7 mouse cellular contexts compared by ENCODE assay signal in the genomic region with DNA sequence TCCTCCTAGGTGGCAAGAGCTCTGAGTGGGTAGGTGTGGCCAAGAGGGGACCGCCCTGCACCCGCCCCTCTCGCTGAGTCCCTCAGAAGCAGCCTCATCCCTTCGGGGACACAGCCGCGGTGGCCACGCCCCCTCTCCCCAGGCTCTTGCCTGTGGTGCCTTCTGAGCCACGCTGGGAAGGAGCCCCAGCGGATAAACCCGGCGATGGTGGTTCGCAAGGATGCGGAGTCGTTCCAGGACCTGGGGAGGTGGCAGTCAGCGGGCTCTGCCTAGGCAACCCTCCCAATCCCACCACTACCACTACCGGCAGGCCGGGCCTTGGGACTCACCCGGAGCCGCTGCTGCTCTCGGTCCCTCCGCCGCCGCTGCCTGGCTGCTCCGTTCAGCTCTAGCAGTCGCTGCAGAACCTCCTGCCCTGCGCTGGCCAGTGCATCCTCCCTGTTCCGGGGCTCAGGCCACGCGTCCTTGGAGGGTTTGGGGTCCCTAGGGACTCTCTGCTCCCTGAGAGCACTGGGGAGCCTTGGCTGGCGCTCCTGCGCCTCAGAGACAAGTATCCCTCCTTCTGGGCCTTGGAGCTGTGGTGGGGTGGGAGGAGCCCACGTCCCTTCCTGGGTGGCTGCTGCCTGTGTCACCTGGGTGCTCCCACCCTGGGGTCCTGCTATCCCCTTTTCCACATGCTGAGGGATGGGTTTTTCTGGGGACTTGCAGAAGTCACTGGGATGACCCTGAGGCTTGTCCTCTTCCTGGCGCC. TPM values are rescaled to one million over a fixed set of nuclear protein-coding genes. Genes with fewer than 3 reads are reported as not detected.
A peak's percentile ranks its signal among the peaks of the same experiment; 100 is the strongest.
DNase-seq lines count a peak whose midpoint lies in the region; ATAC-seq and TF ChIP-seq lines count a peak whose summit lies in the region.

No protein-coding gene starts in this region.

- peaks cover 11% of the 10 kb centered on the region for H3K4me1 ChIP-seq in embryonic facial prominence, embryonic 15.5 days
- peaks cover 21% of the 10 kb centered on the region for H3K4me1 ChIP-seq in heart, embryonic 10.5 days
- H3K4me1 ChIP-seq in limb, embryonic 14.5 days (ENCODE audit: control insufficient read depth, insufficient read depth, low read length), result peaks cover 3% of the 10 kb centered on the region; the same call in 1 of the 2 replicates
- peaks cover 1% of the 10 kb centered on the region for H3K4me1 ChIP-seq in midbrain, embryonic 16.5 days (ENCODE audit: control insufficient read depth, insufficient read depth, low read length)
- peaks cover 12% of the 10 kb centered on the region; the same call in 1 of the 2 replicates for H3K4me1 ChIP-seq in spleen, adult 2 months (ENCODE audit: control insufficient read depth, insufficient read depth, insufficient read length)

- no peak for TF ChIP-seq CTCF in spleen, adult 2 months (IDR thresholded peaks at IDR 0.05; ENCODE audit: extremely low read depth, insufficient read depth, insufficient read length, insufficient replicate concordance)

- no peak overlapping the region for H3K27ac ChIP-seq in embryonic facial prominence, embryonic 15.5 days (replicated peaks)
- H3K27ac ChIP-seq in heart, embryonic 10.5 days, result peak overlapping the region; percentile 76
- no peak overlapping the region for H3K27ac ChIP-seq in limb, embryonic 14.5 days (replicated peaks; ENCODE audit: low read depth, low read length)
- no peak overlapping the region for H3K27ac ChIP-seq in midbrain, embryonic 16.5 days (ENCODE audit: low read length)
- H3K27ac ChIP-seq in spleen, adult 2 months (ENCODE audit: insufficient read depth, low read length), result no peak overlapping the region

- peak; percentile 89 for ATAC-seq in embryonic facial prominence, embryonic 15.5 days (ENCODE audit: insufficient number of reproducible peaks, low FRiP score, low TSS enrichment, low read depth)
- ATAC-seq in limb, embryonic 14.5 days (ENCODE audit: low FRiP score, low read depth), result peak; percentile 77
- peak; percentile 72 for ATAC-seq in midbrain, embryonic 16.5 days

- peak overlapping the region; percentile 28; the same call in 1 of the 2 replicates for H3K9ac ChIP-seq in embryonic facial prominence, embryonic 15.5 days
- H3K9ac ChIP-seq in limb, embryonic 14.5 days (ENCODE audit: low read depth, low read length, severe bottlenecking), result peak overlapping the region; percentile 39
- H3K9ac ChIP-seq in midbrain, embryonic 16.5 days (ENCODE audit: low read depth, low read length), result peak overlapping the region; percentile 52

- H3K9me3 ChIP-seq in embryonic facial prominence, embryonic 15.5 days (replicated peaks), result no peaks in the 10 kb centered on the region
- no peaks in the 10 kb centered on the region for H3K9me3 ChIP-seq in heart, embryonic 10.5 days
- H3K9me3 ChIP-seq in limb, embryonic 14.5 days (ENCODE audit: control insufficient read depth, low read length), result no peaks in the 10 kb centered on the region
- no peaks in the 10 kb centered on the region for H3K9me3 ChIP-seq in midbrain, embryonic 16.5 days (replicated peaks; ENCODE audit: control insufficient read depth, low read length, poor library complexity, severe bottlenecking)

- H3K4me2 ChIP-seq in embryonic facial prominence, embryonic 15.5 days (replicated peaks), result peak overlapping the region; percentile 79
- peak overlapping the region; percentile 53 for H3K4me2 ChIP-seq in limb, embryonic 14.5 days (replicated peaks; ENCODE audit: low read depth, low read length, severe bottlenecking)
- H3K4me2 ChIP-seq in midbrain, embryonic 16.5 days (ENCODE audit: low read length), result peak overlapping the region; percentile 48

- peaks cover 17% of the 10 kb centered on the region for H3K36me3 ChIP-seq in embryonic facial prominence, embryonic 15.5 days
- peaks cover 25% of the 10 kb centered on the region for H3K36me3 ChIP-seq in heart, embryonic 10.5 days
- H3K36me3 ChIP-seq in limb, embryonic 14.5 days (ENCODE audit: control insufficient read depth, insufficient read depth, low read length), result peaks cover 13% of the 10 kb centered on the region
- H3K36me3 ChIP-seq in midbrain, embryonic 16.5 days (ENCODE audit: control insufficient read depth, insufficient read depth, low read length), result peaks cover 21% of the 10 kb centered on the region
- H3K36me3 ChIP-seq in spleen, adult 2 months (ENCODE audit: control insufficient read depth, insufficient read depth, low read length), result peaks cover 7% of the 10 kb centered on the region

- peak; percentile 89 for DNase-seq in brain, adult 2 months (ENCODE audit: low read depth, low spot score)
- DNase-seq in heart, embryonic 10.5 days (ENCODE audit: low spot score), result peak; percentile 95
- peak; percentile 90 for DNase-seq in kidney, adult 9 months
- peak; percentile 68 for DNase-seq in limb, embryonic 14.5 days (ENCODE audit: low spot score)
- DNase-seq in spleen, adult 2 months (ENCODE audit: low read depth in 1 of 2, low spot score in 2 of 2), result peak; percentile 39 to 66

- no peaks in the 10 kb centered on the region for H3K27me3 ChIP-seq in embryonic facial prominence, embryonic 15.5 days
- peaks cover 22% of the 10 kb centered on the region for H3K27me3 ChIP-seq in heart, embryonic 10.5 days (ENCODE audit: insufficient read depth, poor library complexity, severe bottlenecking)
- H3K27me3 ChIP-seq in limb, embryonic 14.5 days (ENCODE audit: control insufficient read depth, insufficient read depth, low read length), result no peaks in the 10 kb centered on the region
- no peaks in the 10 kb centered on the region; the same call in 1 of the 2 replicates for H3K27me3 ChIP-seq in midbrain, embryonic 16.5 days (ENCODE audit: control insufficient read depth, insufficient read depth, low read depth, low read length)
- H3K27me3 ChIP-seq in spleen, adult 2 months (ENCODE audit: control insufficient read depth, insufficient read depth, low read length), result no peaks in the 10 kb centered on the region

- TF ChIP-seq POLR2A in limb, embryonic 14.5 days (IDR thresholded peaks at IDR 0.05; ENCODE audit: borderline replicate concordance, extremely low read depth, insufficient read depth, insufficient read length), result no peak
- no peak for TF ChIP-seq POLR2A in spleen, adult 2 months (IDR thresholded peaks at IDR 0.05; ENCODE audit: low read depth, low read length)

- 4% methylated on average over 33 of the region's 33 CpGs for WGBS in embryonic facial prominence, embryonic 15.5 days
- 3% methylated on average over 33 of the region's 33 CpGs for WGBS in heart, embryonic 10.5 days
- WGBS in limb, embryonic 14.5 days, result 4% methylated on average over 28 of the region's 33 CpGs
- 2% methylated on average over 33 of the region's 33 CpGs for WGBS in midbrain, embryonic 16.5 days
- WGBS in spleen, adult 2 months, result 11% methylated on average over 33 of the region's 33 CpGs

- H3K4me3 ChIP-seq in embryonic facial prominence, embryonic 15.5 days (replicated peaks), result peak overlapping the region; percentile 49
- H3K4me3 ChIP-seq in heart, embryonic 10.5 days, result peak overlapping the region; percentile 66
- H3K4me3 ChIP-seq in limb, embryonic 14.5 days (replicated peaks; ENCODE audit: low read length), result peak overlapping the region; percentile 35
- H3K4me3 ChIP-seq in midbrain, embryonic 16.5 days (ENCODE audit: low read depth, low read length), result peak overlapping the region; percentile 30
- peak overlapping the region; percentile 53 for H3K4me3 ChIP-seq in spleen, adult 2 months (ENCODE audit: extremely low read depth, insufficient read depth, insufficient read length)

RNA-seq across cellular contexts. Expression of a gene that starts 2.9 kb away (rescaled TPM):
- polyA plus RNA-seq in embryonic facial prominence, embryonic 15.5 days (2015; fragmentation: Nextera tagmentation; extraction: Ambion mirVana), result not detected in 2 replicates
- not detected in 2 replicates for polyA plus RNA-seq in heart, embryonic 10.5 days (2016; fragmentation: Nextera tagmentation; extraction: Ambion mirVana)
- 0.12 TPM in 1 of 2 replicates, not detected in the other for polyA plus RNA-seq in limb, embryonic 14.5 days (2012; rRNA removed)
- 0.35 TPM in 1 of 2 replicates, not detected in the other for polyA plus RNA-seq in limb, embryonic 14.5 days (2014; fragmentation: Nextera tagmentation; extraction: Ambion mirVana)
- polyA plus RNA-seq in midbrain, embryonic 16.5 days (2015; fragmentation: Nextera tagmentation; extraction: Ambion mirVana), result 0.41 and 0.45 TPM in 2 replicates
- polyA plus RNA-seq in spleen, adult 2 months (2012; rRNA removed), result 0.34 TPM in 1 of 2 replicates, not detected in the other

RNA-seq across cellular contexts. Expression of a gene that starts 6.6 kb away (rescaled TPM):
- 243 and 252 TPM in 2 replicates for polyA plus RNA-seq in embryonic facial prominence, embryonic 15.5 days (2015; fragmentation: Nextera tagmentation; extraction: Ambion mirVana)
- polyA plus RNA-seq in heart, embryonic 10.5 days (2016; fragmentation: Nextera tagmentation; extraction: Ambion mirVana), result 214 and 228 TPM in 2 replicates
- 195 and 204 TPM in 2 replicates for polyA plus RNA-seq in limb, embryonic 14.5 days (2012; rRNA removed)
- 226 and 239 TPM in 2 replicates for polyA plus RNA-seq in limb, embryonic 14.5 days (2014; fragmentation: Nextera tagmentation; extraction: Ambion mirVana)
- 311 and 340 TPM in 2 replicates for polyA plus RNA-seq in midbrain, embryonic 16.5 days (2015; fragmentation: Nextera tagmentation; extraction: Ambion mirVana)
- polyA plus RNA-seq in spleen, adult 2 months (2012; rRNA removed), result 182 and 226 TPM in 2 replicates

RNA-seq across cellular contexts. Expression of a gene that starts 33.6 kb away (rescaled TPM):
- polyA plus RNA-seq in embryonic facial prominence, embryonic 15.5 days (2015; fragmentation: Nextera tagmentation; extraction: Ambion mirVana), result 26.2 and 28.3 TPM in 2 replicates
- polyA plus RNA-seq in heart, embryonic 10.5 days (2016; fragmentation: Nextera tagmentation; extraction: Ambion mirVana), result 13.8 and 23.3 TPM in 2 replicates
- polyA plus RNA-seq in limb, embryonic 14.5 days (2012; rRNA removed), result 92.4 and 136 TPM in 2 replicates
- 27.1 and 36.0 TPM in 2 replicates for polyA plus RNA-seq in limb, embryonic 14.5 days (2014; fragmentation: Nextera tagmentation; extraction: Ambion mirVana)
- polyA plus RNA-seq in midbrain, embryonic 16.5 days (2015; fragmentation: Nextera tagmentation; extraction: Ambion mirVana), result 14.1 and 16.7 TPM in 2 replicates
- polyA plus RNA-seq in spleen, adult 2 months (2012; rRNA removed), result 10.1 and 10.2 TPM in 2 replicates

RNA-seq across cellular contexts. Expression of a gene that starts 41.1 kb away (rescaled TPM):
- polyA plus RNA-seq in embryonic facial prominence, embryonic 15.5 days (2015; fragmentation: Nextera tagmentation; extraction: Ambion mirVana), result 24.0 and 28.7 TPM in 2 replicates
- 40.2 and 83.3 TPM in 2 replicates for polyA plus RNA-seq in heart, embryonic 10.5 days (2016; fragmentation: Nextera tagmentation; extraction: Ambion mirVana)
- polyA plus RNA-seq in limb, embryonic 14.5 days (2012; rRNA removed), result 38.1 and 43.9 TPM in 2 replicates
- 25.1 and 27.0 TPM in 2 replicates for polyA plus RNA-seq in limb, embryonic 14.5 days (2014; fragmentation: Nextera tagmentation; extraction: Ambion mirVana)
- polyA plus RNA-seq in midbrain, embryonic 16.5 days (2015; fragmentation: Nextera tagmentation; extraction: Ambion mirVana), result 2.0 and 2.2 TPM in 2 replicates
- 0.32 and 0.38 TPM in 2 replicates for polyA plus RNA-seq in spleen, adult 2 months (2012; rRNA removed)

RNA-seq across cellular contexts. Expression of a gene that starts 52.3 kb away (rescaled TPM):
- 6.8 and 8.2 TPM in 2 replicates for polyA plus RNA-seq in embryonic facial prominence, embryonic 15.5 days (2015; fragmentation: Nextera tagmentation; extraction: Ambion mirVana)
- 22.1 and 24.9 TPM in 2 replicates for polyA plus RNA-seq in heart, embryonic 10.5 days (2016; fragmentation: Nextera tagmentation; extraction: Ambion mirVana)
- 4.8 and 5.0 TPM in 2 replicates for polyA plus RNA-seq in limb, embryonic 14.5 days (2012; rRNA removed)
- 3.2 and 4.4 TPM in 2 replicates for polyA plus RNA-seq in limb, embryonic 14.5 days (2014; fragmentation: Nextera tagmentation; extraction: Ambion mirVana)
- 1.5 and 1.7 TPM in 2 replicates for polyA plus RNA-seq in midbrain, embryonic 16.5 days (2015; fragmentation: Nextera tagmentation; extraction: Ambion mirVana)
- 136 and 178 TPM in 2 replicates for polyA plus RNA-seq in spleen, adult 2 months (2012; rRNA removed)
